Mouse (Mus musculus): ENCODE data around the gene Rag1.
A peak's percentile ranks its signal among the peaks of the same experiment; 100 is the strongest.

The Rag1 gene

DNA sequence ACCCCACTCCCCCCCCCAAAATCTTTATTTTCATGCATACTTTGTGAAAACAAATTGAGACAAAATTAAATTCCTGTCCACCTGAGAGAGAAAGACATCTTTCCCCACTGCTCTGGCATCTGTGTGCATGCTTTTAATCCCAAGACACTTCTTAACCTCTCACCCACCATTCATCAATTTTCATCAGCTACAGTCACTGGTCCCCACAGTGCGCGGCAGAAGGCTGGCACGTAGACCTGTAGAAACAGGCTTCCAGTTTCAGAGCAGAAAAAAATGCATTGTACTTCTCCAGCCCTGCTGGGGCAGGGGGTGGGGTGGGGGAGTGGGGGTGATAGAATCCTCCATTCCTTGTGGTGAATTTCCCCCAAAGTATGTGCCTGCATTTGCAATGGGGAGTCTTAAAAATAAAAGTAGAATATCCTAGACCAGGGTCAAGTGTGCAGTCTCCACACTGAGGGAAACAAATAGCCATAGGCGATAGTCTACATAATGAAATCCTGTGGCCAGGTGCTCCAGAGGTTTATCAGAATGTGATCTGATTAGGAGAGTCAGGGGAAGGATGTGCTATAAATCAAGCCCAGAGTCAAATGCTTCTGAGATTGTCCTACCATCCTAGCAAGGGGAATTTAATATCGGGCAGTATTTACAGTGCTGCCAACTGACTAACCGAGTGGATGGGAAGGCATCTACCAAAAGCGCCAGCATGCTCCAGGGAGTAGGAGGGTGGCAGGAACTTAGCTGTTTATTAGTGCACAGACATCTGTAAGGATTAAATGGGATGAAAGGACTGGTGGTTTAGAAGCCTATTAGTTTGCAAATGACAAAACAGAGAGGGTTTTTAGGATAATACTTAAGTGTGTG lies 10.1 kb downstream of the Rag1 start:
- DNase-seq, result no peak

DNA sequence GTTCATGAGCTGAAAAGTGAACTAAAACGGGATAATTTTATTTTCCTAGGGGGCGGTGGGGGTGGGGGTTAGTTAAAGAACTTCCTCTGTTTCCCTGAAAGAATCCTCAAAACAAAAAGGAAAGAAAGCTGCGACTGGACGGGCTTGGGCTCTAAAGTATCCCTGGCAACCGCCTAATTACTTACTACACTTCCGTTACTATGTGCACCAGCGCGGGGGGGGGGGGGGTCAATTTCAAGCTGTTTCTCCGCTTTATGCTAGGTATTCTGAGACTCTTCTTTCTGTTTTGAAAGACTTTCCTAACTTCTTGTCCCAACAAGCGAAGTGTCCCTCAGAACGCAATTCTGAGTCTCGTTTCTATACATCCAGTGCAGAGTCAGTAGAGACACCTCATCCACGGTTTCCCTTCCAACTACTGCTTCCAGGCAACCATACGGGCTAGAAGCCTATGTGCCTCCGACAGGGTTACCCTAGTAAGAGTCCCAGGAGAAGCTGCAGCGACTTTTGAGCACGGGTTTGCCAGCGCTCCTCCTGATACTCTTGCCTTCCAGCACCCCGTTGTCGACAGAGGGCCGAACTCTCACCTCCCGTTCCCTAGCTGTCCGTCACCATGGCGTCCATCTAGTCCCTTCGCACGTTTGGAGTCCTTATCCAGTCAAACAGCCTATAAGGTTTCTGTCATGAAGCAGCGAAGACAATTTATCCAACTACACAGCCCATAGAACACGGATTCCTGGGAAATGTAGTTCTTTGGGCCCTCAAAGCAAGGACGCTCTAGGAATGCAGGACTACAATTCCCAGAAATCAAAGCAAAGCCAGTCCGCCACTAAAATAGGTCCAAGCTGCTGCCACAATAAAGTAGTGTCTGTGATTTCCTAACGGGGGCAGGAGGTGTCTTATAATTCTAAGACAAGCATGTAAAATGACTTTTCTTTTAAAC lies 20.7 kb downstream of the Rag1 start:
- peak; percentile 98 for DNase-seq

DNA sequence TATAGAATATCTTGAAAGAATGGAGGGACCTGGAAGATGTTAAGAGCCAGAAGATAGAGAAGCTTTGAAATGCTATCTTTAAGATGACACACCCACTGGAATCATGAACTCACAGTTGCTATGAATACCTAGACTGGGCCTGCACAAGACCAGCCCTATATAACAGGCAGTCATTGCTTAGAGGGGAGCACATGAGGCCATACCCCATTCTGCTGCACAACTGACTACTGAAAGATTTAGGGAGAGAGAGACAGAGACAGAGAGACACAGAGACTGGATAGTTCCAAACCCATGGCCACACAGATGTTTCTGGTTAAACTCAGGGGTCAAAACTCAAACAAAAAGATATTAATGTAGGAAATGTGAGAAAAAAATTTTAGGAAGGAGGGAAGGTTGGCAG lies 22.1 kb downstream of the Rag1 start:
- no peak for DNase-seq

DNA sequence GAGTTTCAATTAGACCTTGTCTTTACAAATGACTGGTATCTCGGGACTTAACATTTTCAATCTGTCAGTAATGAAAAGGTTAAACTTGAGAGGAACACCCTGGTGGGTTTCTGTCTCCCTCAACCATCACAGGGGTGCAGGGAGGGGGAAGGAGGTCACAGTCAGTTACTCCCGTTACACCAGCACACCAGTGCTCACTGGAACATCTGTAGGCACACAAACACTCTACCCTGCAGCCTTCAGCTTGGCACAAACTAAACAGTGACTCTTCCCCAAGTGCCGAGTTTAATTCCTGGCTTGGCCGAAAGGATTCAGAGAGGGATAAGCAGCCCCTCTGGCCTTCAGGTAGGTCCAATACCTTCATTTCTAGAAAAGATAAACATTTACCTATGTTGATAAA lies 24.8 kb downstream of the Rag1 start, which contains the start of gene Rag2:
Rag2 (plus strand) TSS at position 193 of the 400 bp plus-strand sequence.
- no peak for DNase-seq

DNA sequence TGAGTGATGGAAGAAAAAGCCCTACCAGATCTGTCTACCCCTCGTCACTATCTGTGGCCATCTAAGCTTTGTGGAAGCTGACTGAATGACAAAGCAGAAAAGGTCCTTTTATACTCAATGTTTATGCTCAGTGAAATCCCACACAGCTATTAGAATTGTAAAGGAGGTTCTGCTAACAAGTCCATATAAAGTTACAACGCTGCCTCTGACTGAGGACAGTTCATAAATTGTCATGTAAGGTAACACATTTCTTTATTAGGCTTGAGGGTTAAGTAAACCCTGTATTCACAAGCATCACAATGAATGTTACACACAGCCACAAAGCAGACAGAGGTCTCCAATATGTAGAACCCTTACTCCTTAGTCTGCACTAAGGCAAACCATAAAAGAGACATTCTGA lies 25.3 kb downstream of the Rag1 start:
- no peak for DNase-seq

DNA sequence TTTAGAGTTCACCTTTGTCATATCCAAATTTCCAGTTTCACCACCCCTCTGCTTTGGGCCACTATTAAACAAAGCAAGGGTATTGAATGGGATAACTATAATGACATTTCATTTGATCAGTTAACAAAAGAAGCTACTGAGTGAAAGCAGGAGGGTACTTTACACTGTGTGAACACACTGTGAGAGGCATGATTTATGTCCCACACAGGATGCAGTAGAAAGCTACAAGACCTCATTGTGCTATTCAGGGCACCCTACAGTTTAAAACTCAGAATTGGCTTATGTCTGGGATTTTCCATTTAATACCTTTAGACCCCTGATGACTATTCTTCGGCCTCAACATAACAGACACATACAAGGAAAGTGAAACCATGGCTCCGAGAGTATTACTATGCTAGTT lies 26.3 kb downstream of the Rag1 start:
- no peak for DNase-seq

DNA sequence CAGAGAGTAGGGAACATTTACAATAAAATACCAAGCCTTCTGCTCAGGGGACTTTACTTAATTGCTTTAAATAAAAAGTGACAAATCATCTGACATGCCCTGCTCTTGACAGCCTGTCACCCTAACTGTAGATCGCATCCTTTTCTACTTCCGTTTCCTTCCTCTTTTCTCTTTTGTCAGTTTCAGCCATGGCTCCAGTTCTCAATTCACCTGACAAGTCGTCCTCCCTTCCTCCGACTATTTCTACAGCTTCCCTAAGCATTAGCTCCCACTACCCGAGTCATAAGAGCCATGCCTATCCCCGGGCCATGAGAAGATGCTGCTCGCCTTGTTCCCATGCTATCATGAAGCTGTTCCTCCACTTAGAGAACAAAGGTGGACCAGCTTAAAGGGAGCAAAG lies 27.7 kb downstream of the Rag1 start:
- peak; percentile 38 for DNase-seq

DNA sequence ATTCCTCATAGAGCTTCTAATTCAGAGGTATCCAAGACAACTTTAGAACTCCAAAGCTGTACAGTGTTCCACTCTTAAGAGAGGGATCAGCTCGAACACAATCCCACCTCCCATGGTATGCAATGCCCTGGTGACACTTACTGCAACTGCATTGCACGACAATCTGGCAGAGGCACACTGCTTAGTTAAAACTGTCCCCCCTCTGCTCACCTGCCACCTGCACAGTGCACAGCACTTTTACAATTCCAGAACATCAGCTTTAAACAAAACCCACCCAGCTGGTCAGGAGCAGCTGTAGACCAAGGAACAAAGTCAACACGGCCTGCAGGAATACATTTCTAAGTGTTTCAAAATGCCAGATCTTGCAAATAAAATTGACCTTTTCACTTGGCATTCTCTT lies 28.4 kb downstream of the Rag1 start:
- DNase-seq, result no peak

DNA sequence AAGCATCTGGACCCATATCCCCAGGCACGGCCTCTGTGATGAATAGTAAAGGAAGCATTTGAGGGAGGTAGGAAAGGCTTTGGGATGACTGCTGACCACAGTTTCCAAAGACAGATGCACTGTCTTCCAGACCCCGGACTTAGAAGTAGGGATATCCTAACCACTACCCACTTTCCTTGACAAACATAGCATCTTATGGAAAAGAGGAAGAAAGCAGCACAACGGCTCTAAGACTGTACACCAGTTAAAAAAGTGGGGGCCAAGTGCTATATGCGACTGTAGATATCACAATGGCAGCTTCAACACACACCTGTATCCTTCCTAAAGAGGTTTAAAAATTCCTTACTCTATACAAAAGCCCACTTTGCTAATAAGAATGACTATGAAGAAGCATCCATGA lies 30.9 kb downstream of the Rag1 start:
- DNase-seq, result no peak

DNA sequence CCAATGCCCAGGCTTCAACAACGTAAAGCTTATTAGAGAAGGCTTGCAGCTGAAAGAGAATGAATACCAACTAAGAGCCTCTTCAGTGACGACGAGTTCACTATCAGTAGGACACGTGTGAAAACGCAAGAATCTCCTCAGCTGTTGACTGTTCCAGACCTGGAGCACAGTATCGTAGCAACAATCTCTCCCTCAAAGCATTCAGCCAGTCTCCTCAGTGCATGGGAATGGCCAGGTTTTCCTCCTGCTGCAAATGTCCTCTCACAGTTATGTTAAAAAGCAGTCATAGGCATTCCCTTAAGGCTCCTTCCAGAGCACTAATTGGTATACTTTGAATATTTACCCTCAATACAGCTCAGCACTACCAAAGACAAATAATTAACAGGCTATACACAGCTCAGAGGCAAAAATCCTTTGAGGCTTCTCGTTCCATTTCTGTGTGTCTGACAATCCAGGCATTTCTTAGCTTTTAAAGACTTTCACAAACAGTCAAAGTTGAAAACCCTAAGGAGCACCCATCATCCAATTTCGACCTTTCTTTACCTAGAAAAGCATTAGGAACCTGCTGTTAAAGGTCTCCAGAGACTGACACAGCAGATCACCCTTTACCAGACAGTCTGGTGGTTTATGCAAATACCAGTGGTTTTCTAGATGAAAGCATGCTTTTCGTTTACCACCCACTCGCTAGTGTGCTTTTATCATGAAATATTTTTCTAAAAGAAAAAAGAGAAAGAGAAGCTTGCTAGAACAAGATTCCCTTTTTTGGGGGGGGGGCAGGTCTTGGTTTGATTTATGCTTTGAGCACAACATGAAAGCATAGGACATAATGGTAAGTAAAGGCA lies 33.6 kb downstream of the Rag1 start:
- DNase-seq, result no peak

DNA sequence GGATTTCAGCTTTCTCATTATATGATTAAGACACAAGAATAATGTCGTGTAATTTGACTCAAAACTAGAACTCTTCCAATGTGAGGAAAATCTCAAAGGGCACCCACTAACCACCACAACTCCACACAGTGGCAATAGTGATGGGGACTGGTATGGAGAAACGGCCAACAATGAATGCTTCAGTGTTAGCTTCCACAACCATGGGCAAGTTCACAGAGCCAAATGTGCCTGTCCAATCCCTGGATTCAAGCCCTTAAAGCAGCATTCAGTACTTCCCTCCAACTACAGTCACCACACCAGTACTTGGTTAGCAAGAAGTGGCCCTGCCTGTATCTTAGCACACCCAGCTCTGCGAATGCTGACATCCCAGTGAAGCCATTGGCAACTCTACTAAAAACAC lies 38.4 kb downstream of the Rag1 start:
- no peak for DNase-seq

DNA sequence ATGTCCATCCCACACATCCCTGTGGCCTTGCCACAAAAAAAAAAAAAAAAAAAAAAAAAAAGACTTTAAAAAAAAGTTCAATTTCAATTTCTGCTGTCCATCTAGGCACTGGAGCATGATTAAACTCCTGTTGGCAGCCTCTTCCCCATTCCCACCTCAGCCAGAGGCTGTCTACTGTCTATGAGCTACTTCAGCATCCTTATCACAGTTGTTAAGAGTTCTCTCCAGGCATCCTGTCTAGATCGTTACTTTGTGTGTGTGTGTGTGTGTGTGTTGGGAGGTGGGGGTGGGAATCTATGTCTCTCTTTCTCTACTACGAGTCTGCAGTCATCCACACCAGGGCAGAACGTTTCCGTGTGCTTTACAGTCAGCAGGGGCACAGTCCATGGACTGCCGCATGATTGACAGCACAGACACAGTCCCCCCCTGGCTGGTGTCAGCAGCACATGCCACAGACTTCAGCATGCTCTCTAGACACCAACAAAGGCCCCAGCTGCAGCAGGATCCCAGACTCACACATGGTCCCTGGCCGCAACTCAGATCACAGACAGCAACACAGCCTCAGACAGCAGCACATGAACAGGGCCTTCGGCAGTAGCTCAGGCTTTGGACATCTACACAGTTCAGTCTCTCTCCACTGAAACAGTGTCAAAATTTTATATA lies 40.9 kb downstream of the Rag1 start:
- peak; percentile 89 for DNase-seq

DNA sequence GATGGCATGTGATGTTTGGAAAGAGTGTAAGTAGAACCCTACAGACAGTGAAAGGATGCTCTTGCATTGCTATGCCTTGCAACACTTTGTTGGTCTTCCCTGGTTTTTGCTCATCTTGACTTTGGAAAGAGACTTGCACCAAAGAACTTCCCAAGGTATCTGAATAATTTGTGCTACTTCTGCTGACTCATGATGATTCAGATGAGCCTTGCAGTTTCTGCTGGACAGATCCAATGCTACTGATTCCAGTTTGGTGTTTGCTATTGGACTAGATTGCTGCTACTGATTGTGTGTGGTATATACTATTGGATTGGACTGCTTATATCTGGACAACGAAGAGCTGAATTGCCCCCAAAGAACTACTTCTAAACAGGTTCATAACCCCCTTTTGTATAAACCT lies 46.2 kb downstream of the Rag1 start:
- DNase-seq, result no peak

DNA sequence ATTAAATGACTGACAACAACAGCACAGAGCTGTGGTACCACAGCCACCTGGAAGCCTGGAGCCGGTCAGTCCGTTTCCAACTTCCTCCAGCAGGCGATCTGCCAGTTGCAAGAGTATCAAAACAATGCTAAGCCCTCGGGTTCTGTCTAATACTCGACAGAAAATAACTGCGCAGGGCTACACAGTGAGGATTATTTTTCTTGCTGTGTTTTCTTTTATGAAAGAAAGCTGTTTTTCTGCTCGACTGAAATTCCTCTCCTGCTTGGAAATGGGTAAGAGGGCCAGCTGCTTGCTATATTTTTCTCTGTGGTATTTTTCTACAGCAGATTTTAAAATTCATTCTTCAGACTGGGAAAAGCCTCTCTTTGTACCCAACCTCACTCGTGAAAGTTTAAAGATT lies 48.6 kb downstream of the Rag1 start:
- peak; percentile 51 for DNase-seq

DNA sequence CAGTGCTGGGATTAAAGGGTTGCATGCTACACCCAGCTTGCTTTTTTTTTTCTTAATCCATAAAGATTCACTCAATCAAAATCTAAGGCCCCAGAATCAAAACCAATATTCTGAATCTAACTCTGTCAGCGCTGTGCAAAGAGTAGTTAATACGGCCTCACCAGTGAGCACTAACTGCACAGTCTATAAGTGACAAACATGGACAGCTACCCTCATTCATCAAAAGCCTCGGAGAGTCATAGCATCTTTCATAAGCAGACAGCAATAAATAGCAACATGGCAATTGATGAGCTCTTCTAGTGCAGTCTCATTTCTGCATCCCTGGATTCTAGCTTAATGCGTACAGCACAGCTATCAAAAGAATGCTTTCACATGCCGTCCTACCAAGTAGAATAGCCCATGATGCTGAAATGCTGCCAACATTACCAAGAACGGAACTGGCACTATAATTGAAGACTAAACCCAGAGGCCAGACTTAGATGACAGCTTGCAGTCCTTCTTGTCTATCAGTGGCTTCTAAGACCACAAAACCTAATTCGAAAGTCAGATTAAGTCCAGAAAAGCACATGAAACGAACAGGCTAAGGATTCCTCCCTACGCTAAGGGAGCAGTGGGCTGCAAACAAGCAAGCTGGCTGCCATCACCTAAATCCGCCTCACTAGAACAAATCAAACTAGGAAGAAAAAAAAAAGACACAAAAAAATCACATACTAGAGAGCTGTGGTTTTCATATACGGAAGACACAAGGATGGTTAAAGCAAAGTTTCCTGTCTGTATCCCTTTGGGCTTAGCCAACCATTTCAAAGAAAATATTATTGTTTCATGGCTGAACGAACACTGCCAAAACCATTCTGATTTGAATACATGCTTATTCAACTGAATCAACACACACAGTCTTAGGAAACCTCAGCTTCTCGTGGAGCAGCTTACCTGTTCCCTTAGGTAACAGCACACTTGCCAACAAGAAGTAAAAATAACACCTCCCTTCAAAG lies 50.8 kb downstream of the Rag1 start:
- peak; percentile 73 for DNase-seq

DNA sequence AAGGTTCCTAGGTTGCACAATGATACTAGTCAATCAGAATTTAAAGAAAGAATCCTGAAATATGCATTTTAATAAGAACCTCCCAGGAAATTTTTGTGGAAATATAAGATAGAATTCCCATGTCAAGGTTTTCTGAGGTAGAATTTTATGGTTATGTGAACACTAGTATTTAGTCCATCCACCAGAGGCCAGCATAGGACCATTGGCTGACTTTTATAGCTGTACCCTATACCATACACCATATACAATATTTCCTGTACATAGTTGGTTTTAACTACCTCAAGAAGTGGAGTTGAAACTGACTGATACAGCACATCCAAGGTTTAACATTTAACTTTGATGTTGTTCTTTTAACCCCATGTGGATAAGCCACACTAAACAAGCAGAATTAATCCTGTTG lies 52.1 kb downstream of the Rag1 start:
- peak; percentile 34 for DNase-seq

DNA sequence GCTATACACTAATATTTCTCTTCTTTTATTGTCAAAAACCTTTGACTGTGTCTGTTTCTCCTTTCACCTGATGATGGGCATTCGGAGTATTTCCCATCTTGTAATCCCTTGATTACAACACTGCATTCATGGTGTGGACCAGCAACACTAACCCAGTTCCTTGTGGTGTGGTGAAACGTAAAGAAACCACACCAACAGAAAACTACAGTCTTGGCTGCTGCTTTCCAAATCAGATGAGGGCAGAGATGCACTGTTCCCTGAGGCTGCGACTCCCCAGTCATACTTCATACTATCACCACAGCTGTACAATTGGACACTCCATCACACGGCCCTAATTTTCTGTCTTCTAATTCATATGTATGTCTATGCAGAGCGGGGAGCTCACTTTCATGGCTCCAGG lies 54.6 kb downstream of the Rag1 start:
- no peak for DNase-seq

DNA sequence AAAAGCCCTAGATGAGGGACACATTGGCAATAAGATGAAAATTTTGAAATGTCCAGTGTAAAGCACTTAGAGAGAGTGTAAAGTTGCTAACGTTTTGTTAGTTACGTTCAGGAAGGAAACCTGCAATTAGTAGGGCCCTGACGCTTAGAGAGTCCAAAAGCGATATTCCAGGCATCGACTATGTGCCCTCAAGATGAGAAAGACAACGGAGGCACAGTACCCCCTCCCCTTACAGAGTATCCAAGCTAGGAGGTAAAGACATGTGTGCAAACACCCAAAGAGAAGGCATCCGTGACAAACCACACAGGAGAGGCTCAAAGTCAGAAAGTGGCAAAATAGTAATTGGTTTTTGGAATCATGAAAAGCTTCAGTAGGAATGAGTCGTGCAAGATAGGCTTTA lies 56.4 kb downstream of the Rag1 start:
- DNase-seq, result no peak

DNA sequence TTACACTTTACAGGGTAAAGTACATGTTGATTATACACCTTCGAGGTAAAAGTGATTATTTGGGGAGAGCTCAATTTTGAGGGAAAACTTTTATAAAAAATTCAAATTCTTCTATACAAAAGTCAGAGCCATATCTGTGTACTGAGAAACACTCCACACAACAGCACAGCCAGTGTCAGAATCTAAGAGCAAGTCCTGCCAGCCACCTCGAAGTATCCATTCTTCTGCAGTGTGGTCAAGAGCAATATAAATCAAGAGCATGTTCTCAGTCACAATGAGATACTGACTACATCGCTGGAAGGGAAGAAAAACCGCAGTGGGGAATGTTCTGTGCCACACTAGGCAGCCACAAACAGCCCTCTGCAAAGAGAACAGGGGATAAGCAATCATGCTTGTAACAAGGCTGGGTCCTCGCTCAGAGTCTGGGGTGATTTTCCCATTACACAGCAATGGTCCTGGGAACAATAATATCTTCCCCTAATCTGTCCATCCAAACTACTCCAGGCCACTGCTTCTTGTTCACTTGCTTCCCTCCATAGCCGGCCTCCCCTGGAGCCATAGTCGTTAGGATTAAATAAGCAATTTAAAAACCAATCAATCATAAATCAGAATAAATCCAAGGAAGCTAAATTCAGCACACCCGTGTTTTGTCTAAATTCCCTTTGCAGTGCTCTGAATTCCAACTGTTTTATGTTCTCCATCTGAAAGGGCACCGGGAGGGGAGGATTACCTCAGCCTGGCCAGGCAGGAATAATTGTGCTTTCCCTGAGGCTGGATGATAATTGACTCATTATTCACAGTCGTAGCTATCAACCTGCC lies 57.1 kb downstream of the Rag1 start:
- peak; percentile 91 for DNase-seq

DNA sequence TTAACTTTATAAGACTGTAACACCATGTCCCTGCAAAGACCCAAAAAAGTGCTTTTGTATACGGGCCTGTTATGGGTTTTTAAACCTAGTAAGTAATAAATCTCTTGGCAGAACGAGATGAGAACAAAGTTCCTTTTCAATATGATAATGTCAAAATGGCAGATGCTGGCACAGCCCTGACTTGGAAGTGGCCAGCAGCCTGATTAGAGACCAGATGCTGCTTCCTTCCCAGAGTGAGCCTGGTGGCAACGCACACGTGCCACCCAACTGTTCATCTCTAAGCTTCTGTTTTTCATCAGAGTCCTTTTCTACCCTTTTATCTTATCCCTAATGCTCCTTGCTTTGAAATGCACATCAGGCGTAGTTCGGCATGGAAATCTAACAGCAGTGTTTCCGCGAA lies 57.9 kb downstream of the Rag1 start:
- peak; percentile 40 for DNase-seq
